Mouse (Mus musculus): ENCODE data around the gene Zfp219. TPM values are rescaled to one million over a fixed set of nuclear protein-coding genes. Genes with fewer than 3 reads are reported as not detected.

Gene Zfp219
- polyA plus RNA-seq, 1 experiment from 2014 or later: 19.8 TPM

GRCm38 (mm10) chr14:51987177-51987576, 33.4 kb downstream of the Zfp219 start:
- peaks cover 32% of the 10 kb centered on the region for H3K4me1 ChIP-seq (replicated peaks; ENCODE audit: control insufficient read depth, insufficient read depth, low read length)
- H3K27ac ChIP-seq (ENCODE audit: low read depth, low read length): peak overlapping the region; percentile 96
- H3K9me3 ChIP-seq (ENCODE audit: control insufficient read depth, low read length): no peaks in the 10 kb centered on the region
- 0 out of 2 replicates have a peak, but pooled peaks cover 4% of the 10 kb centered on the region for H3K27me3 ChIP-seq (replicated peaks; ENCODE audit: control insufficient read depth, insufficient read depth, low read length)
- 0 out of 2 replicates have a peak overlapping the region, but pooled peaks have one; percentile 17 for H3K4me3 ChIP-seq (ENCODE audit: low read depth, low read length)
- H3K4me2 ChIP-seq: peak overlapping the region; percentile 87
- DNase-seq (ENCODE audit: low spot score): no peak
- peaks cover 20% of the 10 kb centered on the region for H3K36me3 ChIP-seq (ENCODE audit: control insufficient read depth, insufficient read depth, low read length)
- H3K9ac ChIP-seq (ENCODE audit: low read depth, low read length): no peak overlapping the region; the same call in 1 of the 2 replicates
- ATAC-seq (replicated peaks; ENCODE audit: low FRiP score): peak; percentile 70
- 72% methylated on average over 6 of the region's 6 CpGs for WGBS

GRCm38 (mm10) chr14:51986153-51986505, 34.4 kb downstream of the Zfp219 start:
- peaks cover 32% of the 10 kb centered on the region for H3K4me1 ChIP-seq (replicated peaks; ENCODE audit: control insufficient read depth, insufficient read depth, low read length)
- H3K27me3 ChIP-seq (replicated peaks; ENCODE audit: control insufficient read depth, insufficient read depth, low read length): 0 out of 2 replicates have a peak, but pooled peaks cover 4% of the 10 kb centered on the region
- DNase-seq (ENCODE audit: low spot score) (no peak), ATAC-seq (replicated peaks; ENCODE audit: low FRiP score) (peak; percentile 76)
- H3K27ac ChIP-seq (ENCODE audit: low read depth, low read length): peak overlapping the region; percentile 96
- H3K4me2 ChIP-seq: peak overlapping the region; percentile 87
- H3K4me3 ChIP-seq (ENCODE audit: low read depth, low read length): peak overlapping the region; percentile 71
- peak overlapping the region; percentile 79 for H3K9ac ChIP-seq (ENCODE audit: low read depth, low read length)
- peaks cover 13% of the 10 kb centered on the region; the same call in 1 of the 2 replicates for H3K36me3 ChIP-seq (ENCODE audit: control insufficient read depth, insufficient read depth, low read length)
- 5% methylated on average over 7 of the region's 7 CpGs for WGBS
- H3K9me3 ChIP-seq (ENCODE audit: control insufficient read depth, low read length): no peaks in the 10 kb centered on the region

GRCm38 (mm10) chr14:51985301-51986152, 35.0 kb downstream of the Zfp219 start:
- Histone ChIP-seq H3K4me1 (replicated peaks; ENCODE audit: control insufficient read depth, insufficient read depth, low read length) (peaks cover 32% of the 10 kb centered on the region), H3K9me3 (ENCODE audit: control insufficient read depth, low read length) (no peaks in the 10 kb centered on the region), H3K36me3 (ENCODE audit: control insufficient read depth, insufficient read depth, low read length) (peaks cover 11% of the 10 kb centered on the region; the same call in 1 of the 2 replicates), H3K27ac (ENCODE audit: low read depth, low read length) (peak overlapping the region; percentile 96), H3K4me3 (ENCODE audit: low read depth, low read length) (peak overlapping the region; percentile 71), H3K27me3 (replicated peaks; ENCODE audit: control insufficient read depth, insufficient read depth, low read length) (0 out of 2 replicates have a peak, but pooled peaks cover 4% of the 10 kb centered on the region), H3K9ac (ENCODE audit: low read depth, low read length) (peak overlapping the region; percentile 79), H3K4me2 (peak overlapping the region; percentile 87)
- ATAC-seq (replicated peaks; ENCODE audit: low FRiP score) (peak; percentile 55), DNase-seq (ENCODE audit: low spot score) (peak; percentile 71)
- WGBS: 1% methylated on average over 27 of the region's 27 CpGs

GRCm38 (mm10) chr14:51984247-51985231, 36.0 kb downstream of the Zfp219 start, which contains the start of gene Arhgef40:
Arhgef40 (plus strand) TSS chr14:51984719.
- peaks cover 11% of the 10 kb centered on the region; the same call in 1 of the 2 replicates for H3K36me3 ChIP-seq (ENCODE audit: control insufficient read depth, insufficient read depth, low read length)
- peaks cover 32% of the 10 kb centered on the region for H3K4me1 ChIP-seq (replicated peaks; ENCODE audit: control insufficient read depth, insufficient read depth, low read length)
- peak within 1 kb of the TSS; percentile 79 for H3K9ac ChIP-seq (ENCODE audit: low read depth, low read length)
- H3K4me3 ChIP-seq (ENCODE audit: low read depth, low read length): peak within 1 kb of the TSS; percentile 71
- H3K9me3 ChIP-seq (ENCODE audit: control insufficient read depth, low read length): no peaks in the 10 kb centered on the region
- WGBS: under 1% methylated on average over 45 of the region's 74 CpGs
- H3K4me2 ChIP-seq: peak within 1 kb of the TSS; percentile 87
- peak within 1 kb of the TSS; percentile 96 for H3K27ac ChIP-seq (ENCODE audit: low read depth, low read length)
- ATAC-seq (replicated peaks; ENCODE audit: low FRiP score) (peak; percentile 65), DNase-seq (ENCODE audit: low spot score) (peak; percentile 84)
- 0 out of 2 replicates have a peak, but pooled peaks cover 4% of the 10 kb centered on the region for H3K27me3 ChIP-seq (replicated peaks; ENCODE audit: control insufficient read depth, insufficient read depth, low read length)

- Histone ChIP-seq H3K4me1 (replicated peaks; ENCODE audit: control insufficient read depth, insufficient read depth, low read length) (peaks cover 29% of the 10 kb centered on the region), H3K4me3 (ENCODE audit: low read depth, low read length) (peak overlapping the region; percentile 71), H3K27me3 (replicated peaks; ENCODE audit: control insufficient read depth, insufficient read depth, low read length) (no peaks in the 10 kb centered on the region), H3K9me3 (ENCODE audit: control insufficient read depth, low read length) (no peaks in the 10 kb centered on the region), H3K4me2 (peak overlapping the region; percentile 87), H3K36me3 (ENCODE audit: control insufficient read depth, insufficient read depth, low read length) (peaks cover 5% of the 10 kb centered on the region; the same call in 1 of the 2 replicates), H3K9ac (ENCODE audit: low read depth, low read length) (peak overlapping the region; percentile 79), H3K27ac (ENCODE audit: low read depth, low read length) (peak overlapping the region; percentile 96; the same call in 1 of the 2 replicates)
- 8% methylated on average over 10 of the region's 10 CpGs for WGBS
- no peak for ATAC-seq (replicated peaks; ENCODE audit: low FRiP score)
- no peak for DNase-seq (ENCODE audit: low spot score)
Measured at GRCm38 (mm10) chr14:51983855-51984246, 36.7 kb downstream of the Zfp219 start.

GRCm38 (mm10) chr14:51983251-51983650, 37.3 kb downstream of the Zfp219 start:
- no peaks in the 10 kb centered on the region for H3K27me3 ChIP-seq (replicated peaks; ENCODE audit: control insufficient read depth, insufficient read depth, low read length)
- no peak for ATAC-seq (replicated peaks; ENCODE audit: low FRiP score)
- no peak for DNase-seq (ENCODE audit: low spot score)
- no peak overlapping the region for H3K27ac ChIP-seq (ENCODE audit: low read depth, low read length)
- WGBS: 52% methylated on average over 4 of the region's 4 CpGs
- peaks cover 28% of the 10 kb centered on the region for H3K4me1 ChIP-seq (replicated peaks; ENCODE audit: control insufficient read depth, insufficient read depth, low read length)
- no peak overlapping the region for H3K4me2 ChIP-seq
- no peaks in the 10 kb centered on the region for H3K9me3 ChIP-seq (ENCODE audit: control insufficient read depth, low read length)
- H3K36me3 ChIP-seq (ENCODE audit: control insufficient read depth, insufficient read depth, low read length): peaks cover 2% of the 10 kb centered on the region; the same call in 1 of the 2 replicates
- no peak overlapping the region for H3K4me3 ChIP-seq (ENCODE audit: low read depth, low read length)
- no peak overlapping the region for H3K9ac ChIP-seq (ENCODE audit: low read depth, low read length)

- ATAC-seq (replicated peaks; ENCODE audit: low FRiP score) (no peak), DNase-seq (ENCODE audit: low spot score) (no peak)
- 81% methylated on average over 3 of the region's 3 CpGs for WGBS
- Histone ChIP-seq H3K27ac (ENCODE audit: low read depth, low read length) (no peak overlapping the region), H3K4me1 (replicated peaks; ENCODE audit: control insufficient read depth, insufficient read depth, low read length) (peaks cover 4% of the 10 kb centered on the region; the same call in 1 of the 2 replicates), H3K27me3 (replicated peaks; ENCODE audit: control insufficient read depth, insufficient read depth, low read length) (no peaks in the 10 kb centered on the region), H3K4me3 (ENCODE audit: low read depth, low read length) (no peak overlapping the region), H3K9ac (ENCODE audit: low read depth, low read length) (no peak overlapping the region), H3K4me2 (no peak overlapping the region), H3K9me3 (ENCODE audit: control insufficient read depth, low read length) (no peaks in the 10 kb centered on the region), H3K36me3 (ENCODE audit: control insufficient read depth, insufficient read depth, low read length) (no peaks in the 10 kb centered on the region)
Measured at GRCm38 (mm10) chr14:51979252-51979651, 41.3 kb downstream of the Zfp219 start.

- H3K27ac ChIP-seq (ENCODE audit: low read depth, low read length): no peak overlapping the region
- DNase-seq (ENCODE audit: low spot score) (no peak), ATAC-seq (replicated peaks; ENCODE audit: low FRiP score) (no peak)
- whole genome bisulfite sequencing: 84% methylated on average over 3 of the region's 3 CpGs
- H3K9me3 ChIP-seq (ENCODE audit: control insufficient read depth, low read length): no peaks in the 10 kb centered on the region
- H3K4me2 ChIP-seq: no peak overlapping the region
- no peaks in the 10 kb centered on the region for H3K4me1 ChIP-seq (replicated peaks; ENCODE audit: control insufficient read depth, insufficient read depth, low read length)
- H3K9ac ChIP-seq (ENCODE audit: low read depth, low read length): no peak overlapping the region
- no peak overlapping the region for H3K4me3 ChIP-seq (ENCODE audit: low read depth, low read length)
- H3K36me3 ChIP-seq (ENCODE audit: control insufficient read depth, insufficient read depth, low read length): no peaks in the 10 kb centered on the region
- no peaks in the 10 kb centered on the region for H3K27me3 ChIP-seq (replicated peaks; ENCODE audit: control insufficient read depth, insufficient read depth, low read length)
Measured at GRCm38 (mm10) chr14:51967400-51967799, 53.1 kb downstream of the Zfp219 start.

Measured in liver, embryonic 11.5 days (tissue).